Mouse (Mus musculus) lung, postnatal 36 days (tissue): ENCODE measurements around the gene Tnrc18.
A peak's percentile ranks its signal among the peaks of the same experiment; 100 is the strongest.

ENCODE experiments used
- DNase-seq: peaks from one replicate; pipeline ENCODE4 v3.0.0; 2022; ENCODE audit warnings: mixed read lengths

Gene Tnrc18

GRCm38 (mm10) chr5:142822286-142823095 lies 5.0 kb upstream of the Tnrc18 start:
- DNase-seq: peak; percentile 41

GRCm38 (mm10) chr5:142821974-142822285 lies 4.5 kb upstream of the Tnrc18 start:
- DNase-seq: no peak

GRCm38 (mm10) chr5:142821266-142821973 lies 4.0 kb upstream of the Tnrc18 start:
- DNase-seq: peak; percentile 94

- DNase-seq: peak; percentile 84
These were observed 3.1 kb upstream of the Tnrc18 start for GRCm38 (mm10) chr5:142820276-142821265.

- peak; percentile 73 for DNase-seq
These were observed 2.2 kb upstream of the Tnrc18 start for GRCm38 (mm10) chr5:142819385-142820275.

GRCm38 (mm10) chr5:142818435-142819360 lies 1.2 kb upstream of the Tnrc18 start:
- DNase-seq: peak; percentile 83

GRCm38 (mm10) chr5:142816811-142817523 lies 495 bp downstream of the Tnrc18 start:
- peak; percentile 61 for DNase-seq

- peak; percentile 79 for DNase-seq
These were observed 1.2 kb downstream of the Tnrc18 start for GRCm38 (mm10) chr5:142816031-142816810.

- peak; percentile 51 for DNase-seq
These were observed 2.0 kb downstream of the Tnrc18 start for GRCm38 (mm10) chr5:142815421-142816001.

- DNase-seq: peak; percentile 55
These were observed 2.6 kb downstream of the Tnrc18 start for GRCm38 (mm10) chr5:142814711-142815420.

- DNase-seq: peak; percentile 34
These were observed 3.3 kb downstream of the Tnrc18 start for GRCm38 (mm10) chr5:142814161-142814651.

- no peak for DNase-seq
These were observed 3.7 kb downstream of the Tnrc18 start for GRCm38 (mm10) chr5:142813722-142814111.

GRCm38 (mm10) chr5:142812976-142813721 lies 4.3 kb downstream of the Tnrc18 start:
- DNase-seq: peak; percentile 29

GRCm38 (mm10) chr5:142812621-142812975 lies 4.9 kb downstream of the Tnrc18 start:
- no peak for DNase-seq

- no peak for DNase-seq
These were observed 5.5 kb downstream of the Tnrc18 start for GRCm38 (mm10) chr5:142811870-142812443.

GRCm38 (mm10) chr5:142810710-142811599 lies 6.5 kb downstream of the Tnrc18 start:
- no peak for DNase-seq
